Mouse (Mus musculus) neural tube, embryonic 11.5 days (tissue): ENCODE measurements around the gene C530008M17Rik. TPM values are rescaled to one million over a fixed set of nuclear protein-coding genes. Genes with fewer than 3 reads are reported as not detected.

ENCODE experiments used
- ATAC-seq: fragments of 200-750 bp; cut with Nextera tagmentation; 2 replicates; pipeline ENCODE4 v1.8.0; 2017; ENCODE audit warnings: moderate number of reproducible peaks, mild to moderate bottlenecking, moderate TSS enrichment, moderate library complexity; ENCODE audit not compliant: insufficient read depth, low FRiP score, low TSS enrichment
- DNase-seq: peaks from one replicate; pipeline ENCODE4 v3.0.0-alpha.2; 2015; ENCODE audit warnings: low spot score
- H3K27ac ChIP-seq: fragments of 300-500 bp; sonication (generic); 2 replicates; pipeline ENCODE4 v1.5.1; 2014; ENCODE audit warnings: low read depth, mild to moderate bottlenecking, low read length
- H3K27me3 ChIP-seq: fragments of 300-500 bp; sonication (generic); 2 replicates; pipeline ENCODE4 v1.6.1; 2014; ENCODE audit warnings: mild to moderate bottlenecking, low read length, mixed read lengths; ENCODE audit not compliant: control insufficient read depth, insufficient read depth
- H3K36me3 ChIP-seq: fragments of 300-500 bp; sonication (generic); 2 replicates; pipeline ENCODE4 v1.6.1; 2014; ENCODE audit warnings: mild to moderate bottlenecking, low read length, moderate library complexity, mixed read lengths; ENCODE audit not compliant: control insufficient read depth, insufficient read depth
- H3K4me1 ChIP-seq: fragments of 300-500 bp; sonication (generic); 2 replicates; pipeline ENCODE4 v1.6.1; 2014; ENCODE audit warnings: low read length, mixed read lengths; ENCODE audit not compliant: control insufficient read depth, insufficient read depth
- H3K4me2 ChIP-seq: fragments of 300-500 bp; sonication (generic); 2 replicates; pipeline ENCODE4 v1.6.1; 2014; ENCODE audit warnings: low read depth, mild to moderate bottlenecking, moderate library complexity
- H3K4me3 ChIP-seq: fragments of 300-500 bp; sonication (generic); 2 replicates; pipeline ENCODE4 v1.5.1; 2014; ENCODE audit warnings: low read depth, low read length
- H3K9ac ChIP-seq: fragments of 300-500 bp; sonication (generic); 2 replicates; pipeline ENCODE4 v1.6.1; 2014; ENCODE audit warnings: mild to moderate bottlenecking, low read length
- H3K9me3 ChIP-seq: fragments of 300-500 bp; sonication (generic); 2 replicates; pipeline ENCODE4 v1.6.1; 2016; ENCODE audit warnings: low read length; ENCODE audit not compliant: control insufficient read depth
- WGBS: fragments of 180-500 bp; shearing (Covaris S2); extraction: QIAGEN DNeasy Blood & Tissue Kit; methylation state at CpG from one replicate; pipeline ENCODE4 v1.1.7; 2014; 5-methylcytosine and 5-hydroxymethylcytosine counted together
- polyA plus RNA-seq: library from polyadenylated mRNA; unstranded; fragments of >200 nt; fragmentation: Nextera tagmentation; extraction: Ambion mirVana; gene quantifications from 2 replicates; pipeline ENCODE4 v1.2.1, GENCODE M21; 2014

C530008M17Rik gene
- polyA plus RNA-seq: 36.8 and 38.6 TPM in 2 replicates

DNA sequence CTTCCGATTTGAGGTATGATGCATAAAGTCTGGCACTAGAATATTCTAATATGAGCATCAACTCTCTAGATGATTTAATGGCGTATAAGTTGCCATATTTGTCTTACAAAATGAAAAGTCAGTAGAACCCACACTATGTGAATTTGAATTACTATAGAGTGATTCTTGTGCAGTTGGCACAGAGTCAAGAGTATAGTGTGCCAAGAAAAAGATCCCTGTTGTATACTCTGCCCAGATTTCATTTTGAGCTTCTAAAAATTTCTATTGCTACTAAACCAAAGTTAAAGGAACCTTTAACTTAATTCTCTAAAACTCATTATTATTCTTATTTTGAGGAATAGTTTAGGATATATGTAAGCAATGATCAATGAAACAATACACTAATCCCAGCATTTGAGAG lies at the start of gene C530008M17Rik:
C530008M17Rik (plus strand) TSS at position 301 of the 400 bp plus-strand sequence.
- peak within 1 kb of the TSS; percentile 96 for H3K27ac ChIP-seq
- H3K9ac ChIP-seq: peak within 1 kb of the TSS; percentile 99
- WGBS: 97% methylated on average over 2 of the region's 2 CpGs
- no peaks in the 10 kb centered on the region for H3K9me3 ChIP-seq
- H3K36me3 ChIP-seq: no peaks in the 10 kb centered on the region
- H3K4me3 ChIP-seq: peak within 1 kb of the TSS; percentile 79
- ATAC-seq (no peak), DNase-seq (no peak)
- H3K4me2 ChIP-seq: peak within 1 kb of the TSS; percentile 58
- peaks cover 5% of the 10 kb centered on the region; the same call in 1 of the 2 replicates for H3K4me1 ChIP-seq
- H3K27me3 ChIP-seq: no peaks in the 10 kb centered on the region

GRCm38 (mm10) chr5:76609702-76610370 lies 46.5 kb upstream of the C530008M17Rik start:
- WGBS: 90% methylated on average over 8 of the region's 8 CpGs
- no peak for DNase-seq
- peaks cover 11% of the 10 kb centered on the region for H3K36me3 ChIP-seq

GRCm38 (mm10) chr5:76612867-76613499 lies 43.3 kb upstream of the C530008M17Rik start:
- WGBS: 57% methylated on average over 6 of the region's 6 CpGs

More at GRCm38 (mm10) chr5:76609702-76610370, 46.5 kb upstream of the C530008M17Rik start:
- Histone ChIP-seq H3K9me3 (no peaks in the 10 kb centered on the region), H3K27ac (no peak overlapping the region), H3K27me3 (no peaks in the 10 kb centered on the region), H3K4me1 (no peaks in the 10 kb centered on the region), H3K9ac (no peak overlapping the region), H3K4me2 (no peak overlapping the region), H3K4me3 (no peak overlapping the region)
- ATAC-seq: no peak

GRCm38 (mm10) chr5:76615276-76615675 lies 41.0 kb upstream of the C530008M17Rik start:
- Histone ChIP-seq H3K4me2 (no peak overlapping the region), H3K9ac (no peak overlapping the region), H3K4me3 (no peak overlapping the region), H3K9me3 (no peaks in the 10 kb centered on the region), H3K36me3 (peaks cover 16% of the 10 kb centered on the region), H3K4me1 (no peaks in the 10 kb centered on the region), H3K27me3 (no peaks in the 10 kb centered on the region), H3K27ac (no peak overlapping the region)
- WGBS: 90% methylated on average over 8 of the region's 8 CpGs
- no peak for ATAC-seq
- DNase-seq: no peak

More at GRCm38 (mm10) chr5:76612867-76613499, 43.3 kb upstream of the C530008M17Rik start:
- Histone ChIP-seq H3K4me1 (no peaks in the 10 kb centered on the region), H3K36me3 (peaks cover 9% of the 10 kb centered on the region), H3K9ac (no peak overlapping the region), H3K9me3 (no peaks in the 10 kb centered on the region), H3K27ac (peak overlapping the region; percentile 23; the same call in 1 of the 2 replicates), H3K4me3 (no peak overlapping the region), H3K4me2 (no peak overlapping the region), H3K27me3 (no peaks in the 10 kb centered on the region)
- peak; percentile 94 for ATAC-seq
- DNase-seq: peak; percentile 37

GRCm38 (mm10) chr5:76616196-76616747 lies 40.0 kb upstream of the C530008M17Rik start:
- Histone ChIP-seq H3K9ac (no peak overlapping the region), H3K4me1 (no peaks in the 10 kb centered on the region), H3K27me3 (no peaks in the 10 kb centered on the region), H3K27ac (no peak overlapping the region), H3K36me3 (peaks cover 16% of the 10 kb centered on the region), H3K9me3 (no peaks in the 10 kb centered on the region), H3K4me2 (no peak overlapping the region), H3K4me3 (no peak overlapping the region)
- ATAC-seq (no peak), DNase-seq (no peak)
- 85% methylated on average over 2 of the region's 2 CpGs for WGBS

GRCm38 (mm10) chr5:76618750-76619149 lies 37.6 kb upstream of the C530008M17Rik start:
- Histone ChIP-seq H3K27ac (no peak overlapping the region), H3K9me3 (no peaks in the 10 kb centered on the region), H3K4me2 (no peak overlapping the region), H3K36me3 (peaks cover 16% of the 10 kb centered on the region), H3K27me3 (no peaks in the 10 kb centered on the region), H3K9ac (no peak overlapping the region), H3K4me3 (no peak overlapping the region), H3K4me1 (no peaks in the 10 kb centered on the region)
- WGBS: 90% methylated on average over 7 of the region's 7 CpGs
- DNase-seq: no peak
- ATAC-seq: no peak

DNA sequence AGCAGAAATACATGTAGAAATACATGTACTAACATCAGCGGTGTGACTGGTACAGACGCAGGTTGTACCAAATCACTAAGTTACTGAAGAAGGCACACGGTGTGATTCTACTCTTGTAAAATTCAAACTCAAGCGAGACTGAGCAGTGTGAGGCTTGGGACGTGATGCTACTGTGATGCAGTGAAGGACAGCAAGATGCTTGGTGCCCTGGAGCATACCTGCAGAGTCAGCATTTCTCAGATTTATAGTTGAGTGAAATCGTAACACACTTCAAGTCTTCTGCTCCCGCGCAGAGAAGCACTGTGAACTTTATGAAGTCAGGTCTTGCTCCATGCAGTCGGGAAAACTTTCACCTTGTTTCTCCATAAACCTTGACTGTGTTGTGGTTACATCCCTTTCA lies 32.6 kb upstream of the C530008M17Rik start:
- WGBS: 96% methylated on average over 9 of the region's 9 CpGs
- no peaks in the 10 kb centered on the region for H3K27me3 ChIP-seq
- DNase-seq (no peak), ATAC-seq (no peak)
- H3K27ac ChIP-seq: no peak overlapping the region
- no peak overlapping the region for H3K9ac ChIP-seq
- H3K4me3 ChIP-seq: no peak overlapping the region
- no peaks in the 10 kb centered on the region for H3K9me3 ChIP-seq
- peaks cover 6% of the 10 kb centered on the region for H3K36me3 ChIP-seq
- no peak overlapping the region for H3K4me2 ChIP-seq
- no peaks in the 10 kb centered on the region for H3K4me1 ChIP-seq

DNA sequence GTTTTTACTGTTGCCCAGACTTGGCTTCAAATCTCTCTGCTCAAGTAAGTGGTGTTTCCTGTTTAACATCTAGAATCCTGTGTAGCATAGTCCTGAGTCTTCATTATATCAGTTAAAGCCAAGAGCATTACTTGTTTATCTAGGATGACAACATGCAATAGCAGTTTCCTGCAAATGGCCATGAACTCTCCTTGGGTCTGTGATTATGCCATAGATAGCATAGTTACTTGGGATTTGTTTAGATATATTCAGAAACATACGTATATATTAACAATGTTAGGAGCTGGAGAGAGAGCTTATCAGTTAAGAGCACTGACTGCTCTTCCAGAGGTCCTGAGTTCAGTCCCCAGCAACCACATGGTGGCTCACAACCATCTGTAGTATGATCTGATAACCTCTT lies 28.5 kb upstream of the C530008M17Rik start:
- Histone ChIP-seq H3K4me2 (no peak overlapping the region), H3K9me3 (no peaks in the 10 kb centered on the region), H3K27me3 (no peaks in the 10 kb centered on the region), H3K4me1 (no peaks in the 10 kb centered on the region), H3K9ac (no peak overlapping the region), H3K4me3 (no peak overlapping the region), H3K27ac (no peak overlapping the region), H3K36me3 (no peaks in the 10 kb centered on the region; the same call in none of the 2 replicates)
- WGBS: 93% methylated on average over 1 of the region's 1 CpGs
- no peak for DNase-seq
- ATAC-seq: no peak
